Mouse (Mus musculus) ES-Bruce4 (cell line): ENCODE measurements around the gene Ceacam10. TPM values are rescaled to one million over a fixed set of nuclear protein-coding genes. Genes with fewer than 3 reads are reported as not detected.

Source experiments
- H3K27ac ChIP-seq: 2 replicates; pipeline ENCODE4 v1.5.1; 2012; ENCODE audit warnings: low read length, inconsistent platforms; ENCODE audit not compliant: insufficient read depth
- H3K27me3 ChIP-seq: 2 replicates; pipeline ENCODE4 v1.6.1; 2012; ENCODE audit warnings: mild to moderate bottlenecking, low read length, inconsistent platforms; ENCODE audit not compliant: control insufficient read depth, poor library complexity, insufficient read depth, severe bottlenecking
- H3K36me3 ChIP-seq: 2 replicates; pipeline ENCODE4 v1.6.1; 2012; ENCODE audit warnings: inconsistent platforms, mild to moderate bottlenecking, low read length, moderate library complexity; ENCODE audit not compliant: control insufficient read depth, poor library complexity, insufficient read depth, severe bottlenecking
- H3K4me1 ChIP-seq: one replicate; pipeline ENCODE4 v1.8.1; 2011; ENCODE audit warnings: low read length; ENCODE audit not compliant: control insufficient read depth, insufficient read depth
- H3K4me3 ChIP-seq: 2 replicates; pipeline ENCODE4 v1.5.1; 2011; ENCODE audit warnings: low read depth, mild to moderate bottlenecking, low read length
- H3K9ac ChIP-seq: 2 replicates; pipeline ENCODE4 v1.6.1; 2012; ENCODE audit warnings: low read depth, mild to moderate bottlenecking, inconsistent platforms; ENCODE audit not compliant: poor library complexity, severe bottlenecking
- H3K9me3 ChIP-seq: replicated peaks from 2 replicates; pipeline ENCODE4 v1.6.1; 2012; ENCODE audit warnings: mild to moderate bottlenecking, low read length, inconsistent platforms; ENCODE audit not compliant: control insufficient read depth, poor library complexity, insufficient read depth, severe bottlenecking
- CTCF ChIP-seq: IDR thresholded peaks from one replicate; pipeline ENCODE4 v1.8.1; 2011; ENCODE audit warnings: low read depth, low read length
- EP300 ChIP-seq: IDR thresholded peaks from 2 replicates; pipeline ENCODE4 v1.6.1; 2011; ENCODE audit warnings: low read depth, low read length; ENCODE audit not compliant: insufficient read depth
- POLR2A ChIP-seq: IDR thresholded peaks from one replicate; pipeline ENCODE4 v1.8.1; 2011; ENCODE audit warnings: low read length; ENCODE audit not compliant: insufficient read depth
- polyA plus RNA-seq: library from polyadenylated mRNA; stranded (reverse); fragments of >200 nt; gene quantifications from 2 replicates; pipeline ENCODE4 v1.2.4, GENCODE M21; 2011; ENCODE audit warnings: low read depth; ENCODE audit not compliant: missing spikeins, insufficient read depth, insufficient read length

Gene Ceacam10
- polyA plus RNA-seq, 1 experiment: not detected

DNA sequence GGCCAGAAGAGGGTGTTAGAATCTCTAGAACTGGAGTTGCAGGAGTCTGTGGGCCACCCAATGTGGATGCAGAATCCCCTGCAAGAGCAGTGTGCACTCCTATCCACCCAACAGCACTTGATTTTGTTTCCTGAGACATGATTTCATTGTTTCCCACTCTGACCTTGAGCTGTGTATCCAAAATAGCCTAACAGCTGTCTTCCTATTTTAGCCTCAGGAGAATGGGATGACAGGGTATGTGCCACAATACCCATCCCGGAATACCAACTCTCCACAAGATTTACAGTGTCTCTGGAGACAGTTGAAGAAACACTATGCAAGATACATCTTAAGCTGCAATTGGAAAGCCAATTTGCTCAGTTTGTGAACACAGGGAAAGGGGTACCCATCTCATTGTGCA is 20.9 kb downstream of the Ceacam10 start:
- TF ChIP-seq CTCF (no peak), POLR2A (no peak), EP300 (no peak)
- Histone ChIP-seq H3K4me3 (no peak overlapping the region), H3K27me3 (no peaks in the 10 kb centered on the region), H3K9me3 (no peaks in the 10 kb centered on the region; the same call in 1 of the 2 replicates), H3K4me1 (no peaks in the 10 kb centered on the region), H3K36me3 (no peaks in the 10 kb centered on the region), H3K27ac (no peak overlapping the region), H3K9ac (no peak overlapping the region)

DNA sequence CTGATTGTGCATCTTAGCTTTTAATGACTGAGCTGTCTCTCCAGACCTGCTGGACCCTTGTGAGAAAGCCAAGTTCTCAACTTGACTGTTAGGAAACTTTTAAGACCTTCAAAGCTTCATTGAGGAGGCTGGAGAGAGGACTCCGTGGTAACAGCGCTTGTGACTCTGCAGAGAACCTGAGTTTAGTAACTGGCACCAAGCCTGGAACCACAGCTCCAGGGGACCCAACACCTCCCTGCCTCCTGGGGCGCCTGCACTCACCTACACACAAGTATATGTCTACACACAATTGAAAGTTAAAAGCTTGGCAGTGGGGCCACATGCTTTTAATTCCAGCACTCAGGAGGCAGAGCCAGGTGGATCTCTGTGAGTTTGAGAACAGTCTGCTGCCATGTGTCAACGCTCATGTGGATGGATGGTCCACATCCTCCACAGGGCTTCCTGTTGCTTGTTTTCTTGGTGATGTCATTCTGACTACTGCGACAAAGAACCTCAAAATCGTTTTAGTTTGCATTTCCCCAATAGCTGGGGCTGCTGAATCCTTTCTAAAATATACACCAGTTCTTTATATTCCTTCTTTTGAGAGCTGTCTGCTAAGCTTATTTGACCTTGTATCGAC is 25.3 kb downstream of the Ceacam10 start:
- TF ChIP-seq EP300 (no peak), POLR2A (no peak), CTCF (no peak)
- Histone ChIP-seq H3K27ac (no peak overlapping the region), H3K4me1 (no peaks in the 10 kb centered on the region), H3K4me3 (no peak overlapping the region), H3K9me3 (no peaks in the 10 kb centered on the region), H3K9ac (no peak overlapping the region), H3K36me3 (no peaks in the 10 kb centered on the region), H3K27me3 (no peaks in the 10 kb centered on the region)

DNA sequence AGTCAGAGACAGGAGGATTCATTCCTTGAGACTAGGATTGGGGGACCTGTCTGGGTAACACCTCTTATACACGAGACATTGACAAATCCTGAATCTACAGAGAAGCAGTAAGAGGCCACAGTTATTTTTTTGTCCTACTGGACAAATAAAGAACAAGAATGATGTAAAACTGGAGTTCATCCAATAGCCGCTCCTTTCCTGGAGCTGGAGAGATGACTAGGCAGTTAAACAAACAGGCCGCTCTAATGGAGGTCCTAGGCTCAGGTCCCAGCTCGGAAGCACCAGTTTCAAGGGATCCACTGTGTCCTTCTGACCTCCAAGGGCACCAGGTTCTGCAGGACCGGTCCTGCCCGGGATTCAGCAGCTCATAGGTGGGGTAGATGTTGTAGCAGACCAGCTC is 27.8 kb downstream of the Ceacam10 start:
- Histone ChIP-seq H3K27me3 (no peaks in the 10 kb centered on the region), H3K9me3 (no peaks in the 10 kb centered on the region), H3K9ac (no peak overlapping the region), H3K4me1 (peaks cover 2% of the 10 kb centered on the region), H3K4me3 (no peak overlapping the region), H3K36me3 (no peaks in the 10 kb centered on the region), H3K27ac (no peak overlapping the region)
- TF ChIP-seq EP300 (no peak), CTCF (no peak), POLR2A (no peak)

DNA sequence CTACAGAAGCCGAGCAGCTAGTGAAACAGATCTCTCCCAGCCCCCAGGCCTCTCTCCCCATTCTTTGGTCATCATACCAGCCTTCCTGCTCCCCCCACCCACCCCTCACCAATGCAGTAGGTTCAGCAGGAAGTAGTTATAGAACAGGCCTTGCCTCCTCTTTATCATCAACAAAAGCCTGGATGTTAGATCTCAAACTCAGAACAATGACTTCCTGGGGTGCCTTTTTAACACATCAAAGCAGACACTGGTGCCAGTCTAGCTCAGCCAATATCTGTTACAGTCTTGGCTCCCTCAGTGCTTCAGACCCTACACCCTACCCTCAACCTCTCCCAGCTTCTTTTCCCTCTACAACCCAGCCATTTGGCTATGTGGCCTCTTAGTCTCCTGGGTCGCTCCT is 32.0 kb downstream of the Ceacam10 start:
- no peaks in the 10 kb centered on the region for H3K36me3 ChIP-seq
- no peak overlapping the region for H3K27ac ChIP-seq
- H3K9ac ChIP-seq: no peak overlapping the region
- H3K4me1 ChIP-seq: peaks cover 2% of the 10 kb centered on the region
- TF ChIP-seq CTCF: no peak
- TF ChIP-seq POLR2A: no peak
- no peak for TF ChIP-seq EP300
- H3K4me3 ChIP-seq: no peak overlapping the region
- no peaks in the 10 kb centered on the region for H3K27me3 ChIP-seq
- H3K9me3 ChIP-seq: no peaks in the 10 kb centered on the region

DNA sequence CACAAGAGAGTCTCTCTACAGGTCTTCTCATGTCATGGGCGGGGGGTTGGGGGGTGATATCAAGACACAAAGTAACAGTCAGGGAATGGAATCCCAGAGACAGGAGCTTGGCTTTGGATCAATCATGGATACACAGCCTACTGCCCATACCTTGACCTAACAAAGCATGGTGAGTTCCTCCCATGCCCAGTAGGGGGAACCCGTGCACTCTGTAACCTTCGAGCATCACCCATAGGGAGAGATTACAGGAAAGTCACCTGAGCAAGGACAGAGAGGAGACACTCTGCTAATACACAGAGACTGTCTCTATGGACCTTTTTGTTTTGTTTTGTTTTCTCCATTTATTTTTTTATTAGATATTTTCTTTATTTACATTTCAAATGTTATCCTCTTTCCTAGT is 40.5 kb downstream of the Ceacam10 start:
- H3K27me3 ChIP-seq: no peaks in the 10 kb centered on the region
- H3K27ac ChIP-seq: no peak overlapping the region
- peaks cover 3% of the 10 kb centered on the region for H3K4me1 ChIP-seq
- peak; percentile 91 for TF ChIP-seq CTCF
- TF ChIP-seq EP300: 0 out of 2 replicates have a peak, but pooled peaks have one; percentile 16
- TF ChIP-seq POLR2A: no peak
- no peak overlapping the region for H3K9ac ChIP-seq
- H3K9me3 ChIP-seq: no peaks in the 10 kb centered on the region
- no peaks in the 10 kb centered on the region for H3K36me3 ChIP-seq
- no peak overlapping the region for H3K4me3 ChIP-seq

DNA sequence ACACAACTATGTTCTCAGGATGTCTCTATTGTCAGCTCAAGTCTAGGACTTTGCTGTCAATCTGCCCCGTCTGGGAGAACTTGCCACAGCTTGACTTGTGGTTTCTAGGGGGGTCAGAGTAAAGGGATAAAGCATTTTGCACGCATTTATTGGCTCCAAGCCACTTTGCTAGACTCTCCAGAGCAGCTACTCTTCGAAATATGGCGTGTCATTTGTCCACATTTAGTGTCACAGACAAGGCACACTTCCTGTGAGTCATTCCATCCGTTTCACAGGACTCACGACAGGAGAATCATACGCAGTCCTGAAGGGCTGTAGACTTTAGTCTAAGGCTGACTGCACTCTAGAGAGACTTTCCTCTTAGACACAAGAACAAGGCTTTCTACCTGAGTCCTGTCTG is 47.4 kb downstream of the Ceacam10 start:
- H3K27ac ChIP-seq: no peak overlapping the region
- no peak overlapping the region for H3K9ac ChIP-seq
- no peaks in the 10 kb centered on the region for H3K4me1 ChIP-seq
- TF ChIP-seq POLR2A (no peak), CTCF (no peak), EP300 (no peak)
- no peaks in the 10 kb centered on the region for H3K27me3 ChIP-seq
- H3K9me3 ChIP-seq: no peaks in the 10 kb centered on the region
- no peak overlapping the region for H3K4me3 ChIP-seq
- no peaks in the 10 kb centered on the region for H3K36me3 ChIP-seq
